Mouse (Mus musculus) hindbrain, embryonic 15.5 days (tissue): ENCODE measurements around the gene Wdr74. TPM values are rescaled to one million over a fixed set of nuclear protein-coding genes. Genes with fewer than 3 reads are reported as not detected.

Experiments
- ATAC-seq: fragments of 200-750 bp; cut with Nextera tagmentation; 2 replicates; pipeline ENCODE4 v1.8.0; 2017; ENCODE audit warnings: low read depth, moderate number of reproducible peaks, moderate TSS enrichment; ENCODE audit not compliant: low FRiP score
- H3K27ac ChIP-seq: fragments of 300-500 bp; sonication (generic); replicated peaks from 2 replicates; pipeline ENCODE4 v1.5.1; 2015; ENCODE audit warnings: mild to moderate bottlenecking, inconsistent platforms
- H3K27me3 ChIP-seq: fragments of 300-500 bp; sonication (generic); 2 replicates; pipeline ENCODE4 v1.6.1; 2015; ENCODE audit warnings: control low read depth, inconsistent platforms
- H3K36me3 ChIP-seq: fragments of 300-500 bp; sonication (generic); 2 replicates; pipeline ENCODE4 v1.6.1; 2015; ENCODE audit warnings: control low read depth, inconsistent platforms
- H3K4me1 ChIP-seq: fragments of 300-500 bp; sonication (generic); replicated peaks from 2 replicates; pipeline ENCODE4 v1.6.1; 2015; ENCODE audit warnings: control low read depth, inconsistent platforms
- H3K4me2 ChIP-seq: fragments of 300-500 bp; sonication (generic); 2 replicates; pipeline ENCODE4 v1.6.1; 2015; ENCODE audit warnings: moderate library complexity, mild to moderate bottlenecking, inconsistent platforms
- H3K4me3 ChIP-seq: fragments of 300-500 bp; sonication (generic); 2 replicates; pipeline ENCODE4 v1.5.1; 2015; ENCODE audit warnings: mild to moderate bottlenecking, inconsistent platforms
- H3K9ac ChIP-seq: fragments of 300-500 bp; sonication (generic); 2 replicates; pipeline ENCODE4 v1.6.1; 2015; ENCODE audit warnings: inconsistent platforms
- H3K9me3 ChIP-seq: fragments of 300-500 bp; sonication (generic); 2 replicates; pipeline ENCODE4 v1.6.1; 2016; ENCODE audit warnings: control low read depth, inconsistent platforms
- WGBS: fragments of 180-500 bp; shearing (Covaris S2); methylation state at CpG from one replicate; pipeline ENCODE4 v1.1.7; 2015; 5-methylcytosine and 5-hydroxymethylcytosine counted together
- polyA plus RNA-seq: library from polyadenylated mRNA; unstranded; fragments of >200 nt; fragmentation: Nextera tagmentation; extraction: Ambion mirVana; gene quantifications from 2 replicates; pipeline ENCODE4 v1.2.1, GENCODE M21; 2015

The Wdr74 gene
- polyA plus RNA-seq, 1 experiment from 2014 or later: 96.1 TPM

DNA sequence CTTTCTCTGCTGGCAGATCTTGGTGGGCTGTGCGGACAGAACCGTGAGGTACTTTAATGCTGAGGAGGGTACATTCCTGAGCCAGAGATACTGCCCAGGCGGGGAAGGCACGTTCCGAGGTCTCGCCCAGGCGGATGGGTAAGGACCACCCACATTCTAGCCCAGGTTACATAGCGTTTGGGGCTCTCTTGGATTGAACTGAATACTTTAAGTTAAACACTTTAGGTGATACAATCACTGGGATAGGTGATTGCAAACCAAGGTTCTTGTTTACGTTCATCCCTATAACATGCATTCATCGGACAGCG is 487 bp downstream of the Wdr74 start:
- H3K4me2 ChIP-seq: peak overlapping the region; percentile 64
- peak overlapping the region; percentile 78 for H3K4me3 ChIP-seq
- H3K9ac ChIP-seq: peak overlapping the region; percentile 57
- no peaks in the 10 kb centered on the region for H3K27me3 ChIP-seq
- peak; percentile 27 for ATAC-seq
- no peaks in the 10 kb centered on the region for H3K9me3 ChIP-seq
- peak overlapping the region; percentile 80 for H3K27ac ChIP-seq
- 4% methylated on average over 11 of the region's 11 CpGs for WGBS
- peaks cover 23% of the 10 kb centered on the region for H3K36me3 ChIP-seq
- H3K4me1 ChIP-seq: peaks cover 26% of the 10 kb centered on the region

- Histone ChIP-seq H3K36me3 (peaks cover 32% of the 10 kb centered on the region), H3K9ac (no peak overlapping the region), H3K4me2 (no peak overlapping the region), H3K27ac (no peak overlapping the region), H3K4me1 (peaks cover 42% of the 10 kb centered on the region), H3K4me3 (no peak overlapping the region), H3K9me3 (no peaks in the 10 kb centered on the region), H3K27me3 (no peaks in the 10 kb centered on the region)
- WGBS: 94% methylated on average over 7 of the region's 7 CpGs
- no peak for ATAC-seq
These were observed 3.3 kb downstream of the Wdr74 start for GRCm38 (mm10) chr19:8738911-8739310.

DNA sequence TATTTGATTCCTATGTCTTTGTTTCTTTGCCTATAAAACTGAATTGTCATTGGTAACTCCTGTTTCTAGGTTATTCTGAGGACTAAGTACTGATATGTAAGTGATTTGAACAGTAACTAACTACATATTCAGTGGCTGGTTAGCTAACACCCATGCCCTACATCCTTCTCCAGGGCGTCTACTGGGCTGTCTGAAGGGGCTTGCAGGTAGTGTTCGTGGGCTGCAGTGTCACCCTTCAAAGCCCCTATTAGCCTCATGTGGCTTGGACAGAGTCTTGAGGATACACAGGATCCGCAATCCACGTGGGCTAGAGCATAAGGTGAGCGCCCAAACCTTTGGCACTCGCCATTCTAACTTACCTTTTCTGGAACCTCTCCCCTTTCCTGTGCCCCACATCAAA is 4.0 kb downstream of the Wdr74 start:
- no peaks in the 10 kb centered on the region for H3K9me3 ChIP-seq
- H3K9ac ChIP-seq: no peak overlapping the region
- no peak overlapping the region for H3K4me2 ChIP-seq
- peaks cover 38% of the 10 kb centered on the region for H3K36me3 ChIP-seq
- no peak for ATAC-seq
- peaks cover 42% of the 10 kb centered on the region for H3K4me1 ChIP-seq
- H3K27ac ChIP-seq: no peak overlapping the region
- no peaks in the 10 kb centered on the region for H3K27me3 ChIP-seq
- no peak overlapping the region for H3K4me3 ChIP-seq
- 92% methylated on average over 6 of the region's 6 CpGs for WGBS

- H3K4me3 ChIP-seq: peak within 1 kb of the TSS; percentile 78
- WGBS: 68% methylated on average over 14 of the region's 14 CpGs
- H3K9me3 ChIP-seq: no peaks in the 10 kb centered on the region
- peaks cover 48% of the 10 kb centered on the region for H3K36me3 ChIP-seq
- H3K27ac ChIP-seq: peak within 1 kb of the TSS; percentile 96
- H3K4me1 ChIP-seq: peaks cover 36% of the 10 kb centered on the region
- H3K27me3 ChIP-seq: no peaks in the 10 kb centered on the region
- peak within 1 kb of the TSS; percentile 65 for H3K9ac ChIP-seq
- peak within 1 kb of the TSS; percentile 91 for H3K4me2 ChIP-seq
- no peak for ATAC-seq
These were observed 5.0 kb downstream of the Wdr74 start, which contains the start of gene 1700092M07Rik for GRCm38 (mm10) chr19:8740603-8741002. Gene 1700092M07Rik (plus strand): TSS chr19:8740718.

DNA sequence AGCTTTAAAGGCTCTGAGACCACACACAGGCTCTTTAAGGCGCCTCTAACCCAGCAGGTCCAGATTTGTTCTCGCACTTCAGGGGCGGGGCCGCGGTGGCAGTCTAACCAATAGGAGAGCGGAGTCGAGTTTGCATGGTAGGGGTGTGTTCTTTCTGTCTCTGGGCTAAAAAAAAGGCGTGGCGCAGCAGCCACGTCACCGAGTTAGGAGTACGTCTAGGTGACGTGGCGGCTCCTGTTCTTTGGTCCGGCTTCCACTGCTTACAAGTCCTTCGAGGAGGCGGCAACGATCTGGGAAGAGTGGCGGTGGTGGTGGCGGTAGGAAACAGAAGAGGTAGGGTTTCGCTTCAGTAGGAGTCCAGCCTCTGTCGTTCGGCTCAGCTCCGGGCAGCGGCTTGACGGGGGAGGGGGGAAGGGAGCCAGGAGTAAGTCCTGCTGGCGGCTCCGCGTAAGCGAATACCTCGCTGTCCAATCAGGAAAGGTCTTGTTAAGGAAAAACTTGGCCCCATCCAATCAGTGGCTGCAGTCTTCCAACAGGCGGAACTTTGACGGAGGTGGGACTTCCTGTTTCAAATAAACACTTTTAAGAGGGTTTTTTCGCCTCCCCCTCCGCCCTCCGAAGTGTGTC is 5.7 kb downstream of the Wdr74 start, which contains the start of gene Stx5a:
Gene Stx5a, plus strand, starts transcription at position 171 of the 627 bp plus-strand sequence.
- peak within 1 kb of the TSS; percentile 78 for H3K4me3 ChIP-seq
- peak within 1 kb of the TSS; percentile 96 for H3K27ac ChIP-seq
- WGBS: under 1% methylated on average over 36 of the region's 36 CpGs
- peaks cover 33% of the 10 kb centered on the region for H3K4me1 ChIP-seq
- peak within 1 kb of the TSS; percentile 91 for H3K4me2 ChIP-seq
- peaks cover 55% of the 10 kb centered on the region for H3K36me3 ChIP-seq
- peak; percentile 99 for ATAC-seq
- H3K9me3 ChIP-seq: no peaks in the 10 kb centered on the region
- no peaks in the 10 kb centered on the region for H3K27me3 ChIP-seq
- H3K9ac ChIP-seq: peak within 1 kb of the TSS; percentile 72

GRCm38 (mm10) chr19:8742176-8742575 is 6.5 kb downstream of the Wdr74 start:
- Histone ChIP-seq H3K4me3 (peak overlapping the region; percentile 78), H3K27ac (peak overlapping the region; percentile 96), H3K9me3 (no peaks in the 10 kb centered on the region), H3K4me1 (peaks cover 25% of the 10 kb centered on the region), H3K36me3 (peaks cover 63% of the 10 kb centered on the region), H3K27me3 (no peaks in the 10 kb centered on the region), H3K4me2 (peak overlapping the region; percentile 91), H3K9ac (peak overlapping the region; percentile 72)
- WGBS: 28% methylated on average over 14 of the region's 14 CpGs
- no peak for ATAC-seq

GRCm38 (mm10) chr19:8745382-8745781 is 9.8 kb downstream of the Wdr74 start:
- Histone ChIP-seq H3K27me3 (no peaks in the 10 kb centered on the region), H3K4me1 (peaks cover 24% of the 10 kb centered on the region), H3K4me2 (no peak overlapping the region), H3K9me3 (no peaks in the 10 kb centered on the region), H3K27ac (no peak overlapping the region), H3K4me3 (no peak overlapping the region), H3K36me3 (peaks cover 74% of the 10 kb centered on the region), H3K9ac (no peak overlapping the region)
- WGBS: 100% methylated on average over 1 of the region's 1 CpGs
- no peak for ATAC-seq

- 82% methylated on average over 2 of the region's 2 CpGs for WGBS
- no peak overlapping the region for H3K4me2 ChIP-seq
- H3K27ac ChIP-seq: no peak overlapping the region
- no peak overlapping the region for H3K9ac ChIP-seq
- H3K27me3 ChIP-seq: no peaks in the 10 kb centered on the region
- peaks cover 11% of the 10 kb centered on the region for H3K4me1 ChIP-seq
- no peak overlapping the region for H3K4me3 ChIP-seq
- H3K9me3 ChIP-seq: no peaks in the 10 kb centered on the region
- peaks cover 89% of the 10 kb centered on the region for H3K36me3 ChIP-seq
- ATAC-seq: no peak
These were observed 11.7 kb downstream of the Wdr74 start for GRCm38 (mm10) chr19:8747368-8747767.

DNA sequence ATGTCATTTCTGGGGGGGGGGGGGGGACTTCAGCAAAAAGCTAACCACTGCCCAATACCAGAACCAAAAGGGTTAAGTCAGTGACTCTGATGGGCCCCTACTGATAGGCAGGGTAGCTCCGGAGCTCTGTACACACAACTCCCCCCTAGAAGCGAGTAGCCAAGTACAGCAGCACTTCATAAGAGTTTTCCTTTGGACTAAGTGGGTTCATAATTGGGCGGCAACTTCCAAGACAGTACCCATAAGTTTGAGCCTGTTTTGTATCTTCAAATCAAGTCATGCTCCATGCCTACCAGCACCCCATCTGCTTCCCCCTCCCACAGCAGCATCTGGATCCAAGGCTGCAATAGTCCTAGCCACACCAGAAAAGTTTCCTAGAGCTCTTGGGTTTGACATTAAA is 20.0 kb downstream of the Wdr74 start:
- H3K36me3 ChIP-seq: peaks cover 34% of the 10 kb centered on the region
- ATAC-seq: no peak
- H3K4me1 ChIP-seq: peaks cover 32% of the 10 kb centered on the region
- WGBS: 79% methylated on average over 3 of the region's 3 CpGs
- H3K9ac ChIP-seq: no peak overlapping the region
- no peaks in the 10 kb centered on the region for H3K9me3 ChIP-seq
- H3K27me3 ChIP-seq: no peaks in the 10 kb centered on the region
- H3K4me2 ChIP-seq: peak overlapping the region; percentile 85
- no peak overlapping the region for H3K27ac ChIP-seq
- peak overlapping the region; percentile 92; the same call in 1 of the 2 replicates for H3K4me3 ChIP-seq

GRCm38 (mm10) chr19:8756635-8757387 is 21.2 kb downstream of the Wdr74 start, which contains the start of gene Nxf1:
Gene Nxf1 (plus strand): TSS chr19:8757073.
- peak within 1 kb of the TSS; percentile 90 for H3K27ac ChIP-seq
- peak; percentile 94 for ATAC-seq
- under 1% methylated on average over 75 of the region's 75 CpGs for WGBS
- H3K36me3 ChIP-seq: peaks cover 25% of the 10 kb centered on the region
- H3K4me3 ChIP-seq: peak within 1 kb of the TSS; percentile 92
- peak within 1 kb of the TSS; percentile 85 for H3K4me2 ChIP-seq
- H3K9ac ChIP-seq: peak within 1 kb of the TSS; percentile 91
- H3K4me1 ChIP-seq: peaks cover 32% of the 10 kb centered on the region
- H3K27me3 ChIP-seq: no peaks in the 10 kb centered on the region
- H3K9me3 ChIP-seq: no peaks in the 10 kb centered on the region

DNA sequence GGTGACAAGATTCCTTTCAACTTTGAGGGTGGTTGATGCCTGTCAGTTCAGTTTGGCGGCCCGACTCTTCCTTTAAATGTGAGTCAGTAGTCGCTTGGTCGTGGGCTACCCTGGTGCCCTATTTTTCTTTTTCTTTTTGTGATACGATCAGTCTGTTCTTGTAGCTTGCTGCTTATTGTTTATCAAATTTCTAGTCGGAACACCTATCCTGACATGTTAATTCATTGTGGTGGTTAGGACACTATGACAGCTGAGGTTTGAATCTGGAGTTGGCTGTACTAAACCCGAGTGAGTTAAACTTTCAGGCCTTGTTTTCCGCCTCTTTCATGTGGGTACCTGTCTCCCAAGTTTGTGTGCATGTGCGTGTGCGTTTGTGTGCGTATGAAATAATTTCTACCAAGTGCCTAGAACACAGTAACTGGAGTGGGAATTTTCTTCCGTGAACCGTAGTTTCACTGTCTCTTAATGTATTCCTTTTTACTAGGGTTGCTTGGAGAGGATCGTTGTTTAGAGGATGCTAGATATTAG is 21.9 kb downstream of the Wdr74 start:
- WGBS: 6% methylated on average over 14 of the region's 14 CpGs

GRCm38 (mm10) chr19:8758899-8759298 is 23.3 kb downstream of the Wdr74 start:
- H3K9ac ChIP-seq: no peak overlapping the region
- H3K4me2 ChIP-seq: 0 out of 2 replicates have a peak overlapping the region, but pooled peaks have one; percentile 85
- ATAC-seq: no peak
- no peak overlapping the region for H3K27ac ChIP-seq
- WGBS: 94% methylated on average over 2 of the region's 2 CpGs
- H3K9me3 ChIP-seq: no peaks in the 10 kb centered on the region
- H3K4me3 ChIP-seq: no peak overlapping the region
- peaks cover 32% of the 10 kb centered on the region for H3K4me1 ChIP-seq
- H3K27me3 ChIP-seq: no peaks in the 10 kb centered on the region
- H3K36me3 ChIP-seq: peaks cover 24% of the 10 kb centered on the region

More for the DNA sequence above, 21.9 kb downstream of the Wdr74 start:
- ATAC-seq: no peak
- H3K36me3 ChIP-seq: peaks cover 20% of the 10 kb centered on the region
- peak overlapping the region; percentile 90 for H3K27ac ChIP-seq
- peak overlapping the region; percentile 92 for H3K4me3 ChIP-seq
- H3K9me3 ChIP-seq: no peaks in the 10 kb centered on the region
- H3K9ac ChIP-seq: peak overlapping the region; percentile 91
- no peaks in the 10 kb centered on the region for H3K27me3 ChIP-seq
- H3K4me1 ChIP-seq: peaks cover 32% of the 10 kb centered on the region
- peak overlapping the region; percentile 85 for H3K4me2 ChIP-seq
